Mouse (Mus musculus) erythroid progenitor cell, adult 5-6 weeks (primary cell): ENCODE measurements at regions not wholly inside any gene's neighbourhood (a gene's known extent, or its start where the extent isn't known, plus 50 kb on each side); places are given as distances from the start of the nearest gene placed in this dataset.

Experiments used
- ATAC-seq: replicated peaks from 2 replicates; pipeline ENCODE4 v1.8.0; 2016; ENCODE audit warnings: moderate number of reproducible peaks, mild to moderate bottlenecking, moderate TSS enrichment, inconsistent platforms; ENCODE audit not compliant: poor library complexity, low FRiP score, severe bottlenecking

GRCm38 (mm10) chr7:142835319-142835718, 92.1 kb upstream of the Ins2 start:
- no peak for ATAC-seq

GRCm38 (mm10) chr7:142830969-142831673, 87.9 kb upstream of the Ins2 start:
- ATAC-seq: no peak

GRCm38 (mm10) chr7:142810711-142811110, 67.5 kb upstream of the Ins2 start:
- ATAC-seq: no peak

- peak; percentile 25; the same call in 1 of the 2 replicates for ATAC-seq
These were observed 56.2 kb upstream of the Ins2 start for GRCm38 (mm10) chr7:142799424-142799823.

GRCm38 (mm10) chr7:142794481-142794880, 51.3 kb upstream of the Ins2 start:
- no peak for ATAC-seq
